Mouse (Mus musculus): Measurements from ENCODE around the gene Arid5b.

Arid5b gene

DNA sequence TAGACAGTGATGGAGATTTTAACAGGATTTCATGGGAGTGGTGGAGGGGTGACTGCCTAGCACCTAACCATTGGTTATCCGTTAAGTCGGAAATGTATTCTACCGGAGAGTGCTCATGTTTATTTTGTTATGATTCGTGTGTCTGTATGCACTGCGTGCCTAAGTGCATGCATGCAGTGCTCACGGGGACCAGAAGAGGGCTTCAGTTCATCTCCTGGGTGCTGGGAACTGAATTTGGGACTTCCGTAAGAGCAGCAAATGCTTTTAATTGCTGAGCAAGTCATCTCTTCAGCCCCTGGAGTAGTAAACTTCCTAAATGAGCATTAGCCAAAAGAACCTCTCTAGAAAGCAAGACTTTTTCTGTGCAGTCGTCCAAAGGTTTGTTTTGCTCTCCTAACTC is 226.2 kb downstream of the Arid5b start:
- no peak for DNase-seq (ENCODE audit: low spot score in 2 of 2)

DNA sequence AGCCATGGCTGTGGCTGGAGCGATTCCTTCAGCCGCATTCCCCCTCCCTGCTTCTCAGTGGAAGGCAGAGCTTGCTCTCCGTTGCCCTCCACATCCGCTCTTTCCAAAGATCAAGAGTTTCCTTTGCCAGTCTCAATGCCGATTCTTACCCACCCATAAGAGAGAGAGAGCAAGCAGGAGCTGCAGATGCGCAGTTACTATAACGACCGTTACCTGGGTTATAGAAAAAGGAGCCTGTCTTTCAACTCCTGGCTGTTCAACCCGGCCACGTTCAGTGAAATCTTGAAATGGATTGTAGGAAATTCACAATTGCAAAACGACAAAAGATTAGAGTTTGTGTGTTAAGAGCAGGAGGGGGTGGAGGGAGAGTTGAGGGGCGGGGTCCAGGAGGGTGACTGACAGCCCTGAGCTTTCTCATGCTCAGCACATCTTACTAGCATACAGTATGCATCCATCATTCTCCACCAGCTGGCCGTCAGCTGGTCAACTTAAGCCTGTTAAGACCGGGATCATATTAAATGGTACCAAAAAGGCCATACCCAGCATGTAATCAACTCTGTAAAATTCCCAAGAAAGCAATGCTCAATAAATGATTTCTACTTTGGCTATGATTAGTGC is 227.1 kb downstream of the Arid5b start:
- DNase-seq (ENCODE audit: low spot score in 2 of 2) = no peak

DNA sequence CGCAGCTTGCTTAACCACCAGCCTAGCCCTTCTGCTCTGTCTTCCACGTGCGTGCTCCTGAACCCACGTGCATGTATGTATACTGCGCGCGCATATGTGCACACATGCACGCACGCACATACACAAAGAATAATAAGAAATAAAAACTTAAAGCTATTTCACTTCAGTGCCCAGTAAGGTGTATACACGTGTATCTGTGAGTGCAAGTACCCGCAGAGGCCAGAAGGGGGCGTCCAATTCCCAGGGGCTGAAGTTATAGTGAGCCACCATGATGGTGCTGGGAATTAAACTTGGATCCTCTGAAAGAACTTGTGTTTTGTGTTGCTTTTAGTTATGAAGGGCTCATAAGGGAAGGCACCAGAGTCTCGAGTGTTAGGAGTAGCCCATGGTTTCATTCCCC is 227.7 kb downstream of the Arid5b start:
- no peak for DNase-seq (ENCODE audit: low spot score in 2 of 2)

DNA sequence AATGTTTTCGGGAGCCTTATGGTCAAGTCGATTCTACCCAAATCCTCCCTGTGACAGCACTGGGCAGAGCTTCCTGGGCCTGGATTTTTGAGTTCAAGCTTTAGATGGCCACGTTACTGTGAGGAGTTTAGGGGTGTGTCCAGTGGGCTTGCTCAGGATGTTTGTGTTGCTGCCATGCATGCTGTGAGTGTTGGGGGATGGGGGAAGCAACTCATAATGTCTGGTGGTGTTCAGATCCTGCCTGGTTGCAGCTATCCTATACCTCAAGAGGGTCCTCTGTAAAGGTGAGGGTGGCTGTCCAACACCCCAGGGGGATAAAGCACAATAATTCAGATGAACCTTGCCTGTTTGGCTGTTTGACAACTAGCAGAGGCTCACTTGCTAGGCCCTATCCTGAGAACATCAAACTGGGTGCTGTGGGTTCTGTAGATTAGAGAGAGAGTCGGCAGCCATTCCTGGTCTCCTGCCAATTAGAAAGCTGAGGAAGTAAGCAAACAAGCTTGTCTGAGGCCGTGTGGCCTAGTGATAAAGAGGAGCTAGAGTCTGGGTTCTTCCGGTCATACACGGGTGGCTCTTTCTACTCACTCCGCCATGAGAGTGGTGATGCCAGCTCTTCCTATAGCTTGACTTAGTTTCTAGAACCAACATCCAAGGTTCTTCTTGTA is 229.8 kb downstream of the Arid5b start:
- DNase-seq (ENCODE audit: low spot score in 2 of 2) = no peak

DNA sequence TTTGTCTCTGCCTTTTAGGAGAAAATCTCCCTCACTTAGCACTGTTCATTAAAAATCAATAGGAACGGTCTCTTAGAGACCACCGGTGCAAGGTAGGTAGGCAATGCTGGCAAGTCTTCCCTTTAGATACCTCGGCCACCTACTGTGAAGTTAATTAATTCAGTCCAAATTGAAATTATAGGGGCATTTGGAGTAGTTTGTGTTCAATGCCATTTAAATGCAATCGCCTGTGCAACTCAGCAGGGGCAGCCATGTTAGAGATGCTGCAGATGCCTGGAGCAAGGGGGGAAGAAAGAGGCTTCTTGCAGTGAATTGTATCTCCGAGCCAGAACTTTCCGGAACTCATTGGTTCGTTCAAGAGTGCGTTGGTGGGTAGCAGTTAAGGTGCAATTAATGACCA is 233.7 kb downstream of the Arid5b start:
- DNase-seq (ENCODE audit: low spot score in 2 of 2) = no peak

DNA sequence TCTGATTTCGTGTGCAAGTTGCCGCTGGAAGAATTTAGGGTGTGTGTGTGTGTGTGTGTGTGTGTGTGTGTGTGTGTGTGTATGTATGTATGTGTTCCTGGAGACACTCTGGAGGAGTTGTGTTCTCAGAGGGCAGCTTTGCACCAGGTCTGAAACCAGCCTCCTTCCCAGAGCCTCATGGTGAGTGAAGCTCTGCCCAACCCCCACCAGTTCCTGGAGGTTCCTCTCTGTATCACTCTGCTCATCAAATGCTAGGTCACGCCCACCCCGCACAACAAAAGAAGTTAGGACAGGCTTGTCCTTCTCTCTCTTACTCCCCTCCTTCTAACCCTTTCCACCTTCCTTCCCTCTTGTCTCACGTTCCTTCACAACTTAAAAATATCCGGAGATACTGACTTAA is 234.6 kb downstream of the Arid5b start:
- no peak for DNase-seq (ENCODE audit: low spot score in 2 of 2)

Data from right cerebral cortex, postnatal 36 days (tissue).